Mouse (Mus musculus) embryonic facial prominence, embryonic 13.5 days (tissue): ENCODE measurements around the gene Trim56. TPM values are rescaled to one million over a fixed set of nuclear protein-coding genes. Genes with fewer than 3 reads are reported as not detected.

Experiments
- ATAC-seq: fragments of 200-750 bp; cut with Nextera tagmentation; 2 replicates; pipeline ENCODE4 v1.8.0; 2017; ENCODE audit warnings: low read depth; ENCODE audit not compliant: insufficient number of reproducible peaks, insufficient read depth, low FRiP score, low TSS enrichment
- H3K27ac ChIP-seq: fragments of 300-500 bp; sonication (generic); 2 replicates; pipeline ENCODE4 v1.5.1; 2015; ENCODE audit warnings: moderate library complexity, mild to moderate bottlenecking, inconsistent platforms
- H3K27me3 ChIP-seq: fragments of 300-500 bp; sonication (generic); 2 replicates; pipeline ENCODE4 v1.6.1; 2015; ENCODE audit warnings: mild to moderate bottlenecking, inconsistent platforms
- H3K36me3 ChIP-seq: fragments of 300-500 bp; sonication (generic); 2 replicates; pipeline ENCODE4 v1.6.1; 2015; ENCODE audit warnings: mild to moderate bottlenecking, inconsistent platforms
- H3K4me1 ChIP-seq: fragments of 300-500 bp; sonication (generic); 2 replicates; pipeline ENCODE4 v1.6.1; 2015; ENCODE audit warnings: inconsistent platforms
- H3K4me2 ChIP-seq: fragments of 300-500 bp; sonication (generic); 2 replicates; pipeline ENCODE4 v1.6.1; 2015; ENCODE audit warnings: moderate library complexity, mild to moderate bottlenecking, inconsistent platforms
- H3K4me3 ChIP-seq: fragments of 300-500 bp; sonication (generic); 2 replicates; pipeline ENCODE4 v1.5.1; 2015; ENCODE audit warnings: mild to moderate bottlenecking, inconsistent platforms
- H3K9ac ChIP-seq: fragments of 300-500 bp; sonication (generic); 2 replicates; pipeline ENCODE4 v1.6.1; 2015; ENCODE audit warnings: mild to moderate bottlenecking, inconsistent platforms
- H3K9me3 ChIP-seq: fragments of 300-500 bp; sonication (generic); 2 replicates; pipeline ENCODE4 v1.6.1; 2016; ENCODE audit warnings: inconsistent platforms
- WGBS: fragments of 180-500 bp; shearing (Covaris S2); methylation state at CpG from one replicate; pipeline ENCODE4 v1.1.7; 2015; ENCODE audit warnings: mixed read lengths; 5-methylcytosine and 5-hydroxymethylcytosine counted together
- polyA plus RNA-seq: library from polyadenylated mRNA; unstranded; fragments of >200 nt; fragmentation: Nextera tagmentation; extraction: Ambion mirVana; gene quantifications from 2 replicates; pipeline ENCODE4 v1.2.1, GENCODE M21; 2015

Trim56 gene
- polyA plus RNA-seq, 1 experiment from 2014 or later, result 8.8 TPM

GRCm38 (mm10) chr5:137090870-137091269 is 25.1 kb downstream of the Trim56 start:
- H3K9me3 ChIP-seq, result 0 out of 2 replicates have a peak, but pooled peaks cover 6% of the 10 kb centered on the region
- 74% methylated on average over 10 of the region's 10 CpGs for WGBS
- H3K9ac ChIP-seq, result no peak overlapping the region
- no peak overlapping the region for H3K4me2 ChIP-seq
- no peaks in the 10 kb centered on the region for H3K4me1 ChIP-seq
- ATAC-seq, result no peak
- H3K27me3 ChIP-seq, result no peaks in the 10 kb centered on the region
- H3K27ac ChIP-seq, result no peak overlapping the region
- no peak overlapping the region for H3K4me3 ChIP-seq
- no peaks in the 10 kb centered on the region for H3K36me3 ChIP-seq

GRCm38 (mm10) chr5:137087410-137087809 is 28.6 kb downstream of the Trim56 start:
- H3K9ac ChIP-seq, result no peak overlapping the region
- no peaks in the 10 kb centered on the region for H3K27me3 ChIP-seq
- H3K4me2 ChIP-seq, result no peak overlapping the region
- ATAC-seq, result no peak
- no peaks in the 10 kb centered on the region for H3K4me1 ChIP-seq
- no peaks in the 10 kb centered on the region for H3K36me3 ChIP-seq
- H3K9me3 ChIP-seq, result 0 out of 2 replicates have a peak, but pooled peaks cover 6% of the 10 kb centered on the region
- no peak overlapping the region for H3K4me3 ChIP-seq
- no peak overlapping the region for H3K27ac ChIP-seq
- 88% methylated on average over 8 of the region's 8 CpGs for WGBS

GRCm38 (mm10) chr5:137085731-137086130 is 30.3 kb downstream of the Trim56 start:
- H3K9ac ChIP-seq, result no peak overlapping the region
- ATAC-seq, result no peak

GRCm38 (mm10) chr5:137085021-137085420 is 31.0 kb downstream of the Trim56 start:
- H3K9me3 ChIP-seq, result 0 out of 2 replicates have a peak, but pooled peaks cover 6% of the 10 kb centered on the region
- no peak overlapping the region for H3K27ac ChIP-seq
- no peak for ATAC-seq
- H3K4me2 ChIP-seq, result no peak overlapping the region
- no peaks in the 10 kb centered on the region for H3K4me1 ChIP-seq
- 85% methylated on average over 6 of the region's 6 CpGs for WGBS
- no peaks in the 10 kb centered on the region for H3K36me3 ChIP-seq
- H3K27me3 ChIP-seq, result no peaks in the 10 kb centered on the region
- no peak overlapping the region for H3K9ac ChIP-seq
- no peak overlapping the region for H3K4me3 ChIP-seq

More at GRCm38 (mm10) chr5:137085731-137086130, 30.3 kb downstream of the Trim56 start:
- 0 out of 2 replicates have a peak, but pooled peaks cover 6% of the 10 kb centered on the region for H3K9me3 ChIP-seq
- H3K27ac ChIP-seq, result no peak overlapping the region
- 77% methylated on average over 3 of the region's 3 CpGs for WGBS
- no peak overlapping the region for H3K4me3 ChIP-seq
- no peaks in the 10 kb centered on the region for H3K27me3 ChIP-seq
- H3K36me3 ChIP-seq, result no peaks in the 10 kb centered on the region
- no peaks in the 10 kb centered on the region for H3K4me1 ChIP-seq
- no peak overlapping the region for H3K4me2 ChIP-seq

GRCm38 (mm10) chr5:137083051-137083450 is 33.0 kb downstream of the Trim56 start:
- ATAC-seq, result no peak

GRCm38 (mm10) chr5:137079849-137080248 is 36.2 kb downstream of the Trim56 start:
- no peaks in the 10 kb centered on the region for H3K36me3 ChIP-seq
- no peak for ATAC-seq
- WGBS, result 50% methylated on average over 5 of the region's 5 CpGs
- no peak overlapping the region for H3K9ac ChIP-seq
- H3K4me3 ChIP-seq, result no peak overlapping the region
- H3K27ac ChIP-seq, result no peak overlapping the region
- no peak overlapping the region for H3K4me2 ChIP-seq
- peaks cover 5% of the 10 kb centered on the region for H3K4me1 ChIP-seq
- H3K27me3 ChIP-seq, result no peaks in the 10 kb centered on the region
- H3K9me3 ChIP-seq, result no peaks in the 10 kb centered on the region

More at GRCm38 (mm10) chr5:137083051-137083450, 33.0 kb downstream of the Trim56 start:
- Histone ChIP-seq H3K27ac (no peak overlapping the region), H3K4me2 (no peak overlapping the region), H3K4me1 (peaks cover 5% of the 10 kb centered on the region; the same call in 1 of the 2 replicates), H3K9ac (no peak overlapping the region), H3K4me3 (no peak overlapping the region), H3K36me3 (no peaks in the 10 kb centered on the region), H3K27me3 (no peaks in the 10 kb centered on the region), H3K9me3 (0 out of 2 replicates have a peak, but pooled peaks cover 2% of the 10 kb centered on the region)
- WGBS, result 76% methylated on average over 4 of the region's 4 CpGs

- H3K27ac ChIP-seq, result no peak overlapping the region
- H3K4me3 ChIP-seq, result no peak overlapping the region
- no peaks in the 10 kb centered on the region for H3K36me3 ChIP-seq
- 26% methylated on average over 6 of the region's 6 CpGs for WGBS
- no peak for ATAC-seq
- no peak overlapping the region for H3K4me2 ChIP-seq
- H3K9me3 ChIP-seq, result no peaks in the 10 kb centered on the region
- H3K4me1 ChIP-seq, result peaks cover 14% of the 10 kb centered on the region
- no peaks in the 10 kb centered on the region for H3K27me3 ChIP-seq
- H3K9ac ChIP-seq, result no peak overlapping the region
Observed at GRCm38 (mm10) chr5:137078616-137079015, 37.4 kb downstream of the Trim56 start.

GRCm38 (mm10) chr5:137078041-137078440 is 38.0 kb downstream of the Trim56 start:
- WGBS, result 83% methylated on average over 14 of the region's 14 CpGs

GRCm38 (mm10) chr5:137077187-137077586 is 38.8 kb downstream of the Trim56 start:
- H3K4me2 ChIP-seq, result no peak overlapping the region
- H3K4me1 ChIP-seq, result peaks cover 21% of the 10 kb centered on the region
- no peaks in the 10 kb centered on the region for H3K9me3 ChIP-seq
- no peak overlapping the region for H3K27ac ChIP-seq
- H3K27me3 ChIP-seq, result no peaks in the 10 kb centered on the region
- ATAC-seq, result no peak
- H3K4me3 ChIP-seq, result no peak overlapping the region
- no peaks in the 10 kb centered on the region for H3K36me3 ChIP-seq
- H3K9ac ChIP-seq, result no peak overlapping the region
- WGBS, result 86% methylated on average over 7 of the region's 7 CpGs

More at GRCm38 (mm10) chr5:137078041-137078440, 38.0 kb downstream of the Trim56 start:
- no peak overlapping the region for H3K27ac ChIP-seq
- no peak for ATAC-seq
- H3K4me2 ChIP-seq, result no peak overlapping the region
- no peak overlapping the region for H3K4me3 ChIP-seq
- H3K9ac ChIP-seq, result no peak overlapping the region
- no peaks in the 10 kb centered on the region for H3K36me3 ChIP-seq
- no peaks in the 10 kb centered on the region for H3K9me3 ChIP-seq
- no peaks in the 10 kb centered on the region for H3K27me3 ChIP-seq
- peaks cover 14% of the 10 kb centered on the region for H3K4me1 ChIP-seq

- no peak for ATAC-seq
- Histone ChIP-seq H3K9me3 (no peaks in the 10 kb centered on the region), H3K9ac (no peak overlapping the region), H3K27me3 (no peaks in the 10 kb centered on the region), H3K4me2 (no peak overlapping the region), H3K36me3 (no peaks in the 10 kb centered on the region), H3K4me1 (peaks cover 27% of the 10 kb centered on the region), H3K27ac (no peak overlapping the region), H3K4me3 (no peak overlapping the region)
- WGBS, result 41% methylated on average over 12 of the region's 12 CpGs
Observed at GRCm38 (mm10) chr5:137076191-137076930, 39.6 kb downstream of the Trim56 start.

GRCm38 (mm10) chr5:137075726-137076125 is 40.3 kb downstream of the Trim56 start:
- H3K4me1 ChIP-seq, result peaks cover 27% of the 10 kb centered on the region
- WGBS, result 65% methylated on average over 6 of the region's 6 CpGs
- no peak overlapping the region for H3K4me3 ChIP-seq
- ATAC-seq, result no peak
- H3K36me3 ChIP-seq, result no peaks in the 10 kb centered on the region
- no peaks in the 10 kb centered on the region for H3K9me3 ChIP-seq
- H3K27me3 ChIP-seq, result no peaks in the 10 kb centered on the region
- no peak overlapping the region for H3K4me2 ChIP-seq
- no peak overlapping the region for H3K9ac ChIP-seq
- no peak overlapping the region for H3K27ac ChIP-seq

GRCm38 (mm10) chr5:137074191-137074651 is 41.8 kb downstream of the Trim56 start:
- no peaks in the 10 kb centered on the region for H3K27me3 ChIP-seq

More at GRCm38 (mm10) chr5:137074191-137074651, 41.8 kb downstream of the Trim56 start:
- Histone ChIP-seq H3K4me2 (no peak overlapping the region), H3K4me3 (no peak overlapping the region), H3K36me3 (no peaks in the 10 kb centered on the region), H3K27ac (peak overlapping the region; percentile 65), H3K9ac (no peak overlapping the region), H3K9me3 (no peaks in the 10 kb centered on the region), H3K4me1 (peaks cover 27% of the 10 kb centered on the region)
- WGBS, result 23% methylated on average over 6 of the region's 6 CpGs
- no peak for ATAC-seq
